Mouse (Mus musculus) CH12.LX (cell line): ENCODE measurements around the gene Prkcq.

Experiments
- CTCF ChIP-seq, 2 experiments: IDR thresholded peaks in 1 of 2; conservative IDR thresholded peaks in 1 of 2; 2 replicates each; pipeline ENCODE4 v1.5.1; 2011 to 2012; ENCODE audit warnings: low read depth in 2 of 2, low read length in 2 of 2, improper control_type of control experiment in 1 of 2, inconsistent platforms in 1 of 2, mild to moderate bottlenecking in 1 of 2, moderate library complexity in 1 of 2
- EP300 ChIP-seq: IDR thresholded peaks from 2 replicates; pipeline ENCODE4 v1.6.1; 2011; ENCODE audit warnings: low read length, improper control_type of control experiment
- HCFC1 ChIP-seq: IDR thresholded peaks from 2 replicates; pipeline ENCODE4 v1.6.1; 2012; ENCODE audit warnings: low read depth, mild to moderate bottlenecking, inconsistent platforms, low read length, improper control_type of control experiment
- MAFK ChIP-seq: IDR thresholded peaks from 2 replicates; pipeline ENCODE4 v1.6.1; 2011; ENCODE audit warnings: low read length, improper control_type of control experiment; ENCODE audit not compliant: insufficient replicate concordance
- MAX ChIP-seq: IDR thresholded peaks from 2 replicates; pipeline ENCODE4 v1.6.1; 2011; ENCODE audit warnings: low read length, improper control_type of control experiment
- NELFE ChIP-seq: IDR thresholded peaks from 2 replicates; pipeline ENCODE4 v1.6.1; 2011; ENCODE audit warnings: low read depth, low read length, improper control_type of control experiment
- RAD21 ChIP-seq: IDR thresholded peaks from 2 replicates; pipeline ENCODE4 v1.6.1; 2011; ENCODE audit warnings: low read depth, mild to moderate bottlenecking, low read length, improper control_type of control experiment, moderate library complexity
- USF2 ChIP-seq: conservative IDR thresholded peaks from 2 replicates; pipeline ENCODE4 v1.6.1; 2011; ENCODE audit warnings: low read depth, low read length, improper control_type of control experiment
- ZC3H11A ChIP-seq: IDR thresholded peaks from 2 replicates; pipeline ENCODE4 v1.6.1; 2012; ENCODE audit warnings: low read depth, mild to moderate bottlenecking, inconsistent platforms, low read length, improper control_type of control experiment
- ZKSCAN1 ChIP-seq: IDR thresholded peaks from 2 replicates; pipeline ENCODE4 v1.6.1; 2012; ENCODE audit warnings: low read depth, inconsistent platforms, low read length, improper control_type of control experiment, borderline replicate concordance
- ZNF384 ChIP-seq: IDR thresholded peaks from 2 replicates; pipeline ENCODE4 v1.6.1; 2012; ENCODE audit warnings: low read depth, low read length, improper control_type of control experiment, inconsistent platforms

DNA sequence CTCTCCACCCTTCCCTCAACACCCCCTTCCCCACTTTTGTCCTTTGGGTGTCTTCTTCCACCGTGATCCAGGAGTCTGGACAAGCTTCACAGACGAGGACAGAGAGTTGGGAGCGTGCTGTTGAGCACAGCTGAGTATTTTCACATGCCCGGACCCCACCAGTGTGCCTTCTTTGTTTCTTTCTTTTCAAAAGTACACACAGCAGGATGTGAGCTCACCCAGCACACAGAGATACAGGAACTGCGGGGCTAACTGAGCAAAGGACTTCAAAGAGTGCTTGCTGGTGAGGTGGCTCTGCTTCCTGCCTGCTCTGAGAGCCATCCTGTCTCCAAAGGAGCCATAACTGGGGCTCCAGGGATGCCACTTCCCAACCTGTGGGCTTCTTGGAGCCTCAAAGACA, 32.3 kb downstream of the Prkcq start:
- TF ChIP-seq HCFC1 = no peak
- no peak for TF ChIP-seq MAX
- no peak for TF ChIP-seq ZC3H11A
- no peak for TF ChIP-seq EP300
- TF ChIP-seq CTCF (conservative IDR thresholded peaks at IDR 0.05 in 1 of 2, IDR thresholded peaks at IDR 0.05 in 1 of 2; ENCODE audit: low read depth in 2 of 2, low read length in 2 of 2) = no peak
- TF ChIP-seq MAFK = no peak
- TF ChIP-seq ZKSCAN1 = no peak
- no peak for TF ChIP-seq ZNF384
- TF ChIP-seq RAD21 = no peak
- TF ChIP-seq NELFE = no peak
- TF ChIP-seq USF2 = no peak
